Mouse (Mus musculus) hindbrain, postnatal 0 days (tissue): ENCODE data around the gene Pgghg. TPM values are rescaled to one million over a fixed set of nuclear protein-coding genes. Genes with fewer than 3 reads are reported as not detected.

ENCODE experiments used
- ATAC-seq: fragments of 200-750 bp; cut with Nextera tagmentation; 2 replicates; pipeline ENCODE4 v1.8.0; 2017; ENCODE audit warnings: mild to moderate bottlenecking, moderate TSS enrichment, moderate library complexity
- DNase-seq: peaks from one replicate; pipeline ENCODE4 v3.0.0-alpha.2; 2015; ENCODE audit warnings: low spot score
- H3K27ac ChIP-seq: fragments of 300-500 bp; sonication (generic); 2 replicates; pipeline ENCODE4 v1.5.1; 2014; ENCODE audit warnings: mild to moderate bottlenecking
- H3K27me3 ChIP-seq: fragments of 300-500 bp; sonication (generic); 2 replicates; pipeline ENCODE4 v1.6.1; 2014; ENCODE audit warnings: low read length, mixed read lengths; ENCODE audit not compliant: insufficient read depth
- H3K36me3 ChIP-seq: fragments of 300-500 bp; sonication (generic); 2 replicates; pipeline ENCODE4 v1.6.1; 2014; ENCODE audit warnings: low read length, mixed read lengths; ENCODE audit not compliant: insufficient read depth
- H3K4me1 ChIP-seq: fragments of 300-500 bp; sonication (generic); 2 replicates; pipeline ENCODE4 v1.6.1; 2014; ENCODE audit warnings: antibody characterized with exemption, low read length, mixed read lengths; ENCODE audit not compliant: insufficient read depth
- H3K4me2 ChIP-seq: fragments of 300-500 bp; sonication (generic); 2 replicates; pipeline ENCODE4 v1.6.1; 2014; ENCODE audit warnings: low read depth, mild to moderate bottlenecking, low read length, moderate library complexity, mixed read lengths
- H3K4me3 ChIP-seq: fragments of 300-500 bp; sonication (generic); 2 replicates; pipeline ENCODE4 v1.5.1; 2014; ENCODE audit warnings: low read length
- H3K9ac ChIP-seq: fragments of 300-500 bp; sonication (generic); replicated peaks from 2 replicates; pipeline ENCODE4 v1.6.1; 2014; ENCODE audit warnings: mild to moderate bottlenecking, low read length, moderate library complexity, mixed read lengths
- H3K9me3 ChIP-seq: fragments of 300-500 bp; sonication (generic); 2 replicates; pipeline ENCODE4 v1.6.1; 2016; ENCODE audit warnings: low read length, mixed read lengths
- CTCF ChIP-seq: IDR thresholded peaks from 2 replicates; pipeline ENCODE4 v1.5.1; 2016; ENCODE audit warnings: antibody characterized with exemption, control low read depth, low read depth
- WGBS: fragments of 180-500 bp; shearing (Covaris S2); extraction: QIAGEN DNeasy Blood & Tissue Kit; methylation state at CpG from one replicate; pipeline ENCODE4 v1.1.7; 2014; 5-methylcytosine and 5-hydroxymethylcytosine counted together
- polyA plus RNA-seq: library from polyadenylated mRNA; unstranded; fragments of >200 nt; fragmentation: Nextera tagmentation; extraction: Ambion mirVana; gene quantifications from 2 replicates; pipeline ENCODE4 v1.2.1, GENCODE M21; 2015
- total RNA-seq: library from RNA; depleted of rRNA; stranded (reverse); fragments of >200 nt; gene quantifications from 2 replicates; pipeline ENCODE4 v1.2.3, GENCODE M21; 2014

Pgghg gene
- total and polyA plus RNA-seq, 2 experiments from 2014 or later, result 6.7 to 16.3 TPM

DNA sequence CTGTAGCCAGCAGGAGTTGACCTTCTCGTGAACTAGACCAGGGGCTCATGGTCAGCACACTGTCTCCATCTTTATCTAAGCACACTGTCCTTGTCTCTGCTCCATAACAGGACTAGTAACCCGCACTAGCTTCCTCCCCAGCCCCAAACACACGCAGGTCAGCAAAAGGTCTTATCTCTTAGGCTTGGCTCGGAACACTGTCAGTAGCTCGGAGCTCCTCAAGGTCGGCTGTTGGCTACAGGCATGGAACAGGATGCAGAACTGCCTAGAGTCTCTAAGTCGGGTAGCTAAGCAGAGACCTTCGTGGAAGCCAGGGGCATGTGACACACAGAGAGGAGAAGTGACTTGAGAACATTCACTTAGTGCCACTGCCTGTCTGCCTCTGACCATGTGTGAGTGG, 7.0 kb downstream of the Pgghg start:
- no peak overlapping the region for H3K9ac ChIP-seq
- H3K9me3 ChIP-seq, result no peaks in the 10 kb centered on the region
- no peaks in the 10 kb centered on the region for H3K36me3 ChIP-seq
- 90% methylated on average over 8 of the region's 8 CpGs for WGBS
- TF ChIP-seq CTCF, result no peak
- no peak for DNase-seq
- ATAC-seq, result no peak
- no peak overlapping the region for H3K4me2 ChIP-seq
- no peak overlapping the region for H3K4me3 ChIP-seq
- H3K27me3 ChIP-seq, result no peaks in the 10 kb centered on the region
- peaks cover 4% of the 10 kb centered on the region; the same call in 1 of the 2 replicates for H3K4me1 ChIP-seq
- no peak overlapping the region for H3K27ac ChIP-seq

- Histone ChIP-seq H3K4me2 (no peak overlapping the region), H3K9ac (no peak overlapping the region), H3K27ac (no peak overlapping the region), H3K36me3 (no peaks in the 10 kb centered on the region), H3K27me3 (no peaks in the 10 kb centered on the region), H3K9me3 (no peaks in the 10 kb centered on the region), H3K4me1 (peaks cover 4% of the 10 kb centered on the region; the same call in 1 of the 2 replicates), H3K4me3 (no peak overlapping the region)
- TF ChIP-seq CTCF, result no peak
- ATAC-seq (no peak), DNase-seq (no peak)
- 85% methylated on average over 6 of the region's 6 CpGs for WGBS
Measured at GRCm38 (mm10) chr7:140949255-140949654, 8.1 kb downstream of the Pgghg start.

GRCm38 (mm10) chr7:140949824-140950530, 8.8 kb downstream of the Pgghg start, which contains the start of gene Ifitm5:
Gene Ifitm5, minus strand, starts transcription at chr7:140950291.
- TF ChIP-seq CTCF, result no peak
- H3K9ac ChIP-seq, result no peak within 1 kb of the TSS
- peaks cover 4% of the 10 kb centered on the region; the same call in 1 of the 2 replicates for H3K4me1 ChIP-seq
- 76% methylated on average over 16 of the region's 16 CpGs for WGBS
- no peak within 1 kb of the TSS for H3K4me3 ChIP-seq
- no peak within 1 kb of the TSS for H3K4me2 ChIP-seq
- H3K9me3 ChIP-seq, result no peaks in the 10 kb centered on the region
- no peak; the same call in 1 of the 2 replicates for ATAC-seq
- no peaks in the 10 kb centered on the region for H3K36me3 ChIP-seq
- no peaks in the 10 kb centered on the region for H3K27me3 ChIP-seq
- DNase-seq, result no peak
- H3K27ac ChIP-seq, result no peak within 1 kb of the TSS

DNA sequence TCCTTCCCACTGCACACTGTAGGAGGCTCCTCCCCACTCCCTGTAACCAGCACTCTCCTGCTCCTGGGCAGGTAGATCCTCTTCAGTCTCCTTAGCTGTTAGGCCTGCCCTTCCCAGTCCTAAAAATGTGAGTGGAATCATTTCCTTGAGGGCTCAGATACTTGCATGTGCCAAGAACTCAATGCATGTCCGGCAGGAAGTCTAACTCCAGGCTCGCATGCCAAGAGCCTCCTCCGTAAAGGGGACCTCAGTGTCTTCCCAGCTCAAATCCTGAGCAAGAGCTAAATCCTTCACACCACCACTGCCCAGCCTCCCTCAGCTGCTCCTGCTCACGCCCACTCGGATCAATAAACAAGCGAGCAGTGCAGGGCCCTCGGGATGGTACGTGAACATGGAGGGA, 9.9 kb downstream of the Pgghg start:
- 50% methylated on average over 8 of the region's 8 CpGs for WGBS
- no peak overlapping the region for H3K27ac ChIP-seq
- H3K9ac ChIP-seq, result no peak overlapping the region
- H3K4me2 ChIP-seq, result no peak overlapping the region
- no peaks in the 10 kb centered on the region for H3K36me3 ChIP-seq
- H3K27me3 ChIP-seq, result no peaks in the 10 kb centered on the region
- ATAC-seq, result no peak
- TF ChIP-seq CTCF, result no peak
- no peak for DNase-seq
- H3K9me3 ChIP-seq, result no peaks in the 10 kb centered on the region
- peaks cover 4% of the 10 kb centered on the region; the same call in 1 of the 2 replicates for H3K4me1 ChIP-seq
- H3K4me3 ChIP-seq, result no peak overlapping the region

- Histone ChIP-seq H3K36me3 (no peaks in the 10 kb centered on the region), H3K27ac (no peak overlapping the region), H3K9ac (no peak overlapping the region), H3K4me3 (no peak overlapping the region), H3K9me3 (no peaks in the 10 kb centered on the region), H3K4me2 (no peak overlapping the region), H3K27me3 (no peaks in the 10 kb centered on the region), H3K4me1 (peaks cover 4% of the 10 kb centered on the region; the same call in 1 of the 2 replicates)
- 74% methylated on average over 6 of the region's 6 CpGs for WGBS
- no peak for ATAC-seq
- DNase-seq, result no peak
- TF ChIP-seq CTCF, result no peak
Measured at GRCm38 (mm10) chr7:140951765-140952164, 10.6 kb downstream of the Pgghg start.

- Histone ChIP-seq H3K9ac (no peak overlapping the region), H3K9me3 (no peaks in the 10 kb centered on the region), H3K4me1 (peaks cover 4% of the 10 kb centered on the region; the same call in 1 of the 2 replicates), H3K36me3 (no peaks in the 10 kb centered on the region), H3K4me2 (no peak overlapping the region), H3K27me3 (no peaks in the 10 kb centered on the region), H3K27ac (no peak overlapping the region), H3K4me3 (no peak overlapping the region)
- no peak for ATAC-seq
- no peak for TF ChIP-seq CTCF
- 85% methylated on average over 7 of the region's 7 CpGs for WGBS
- DNase-seq, result no peak
Measured at GRCm38 (mm10) chr7:140952441-140952840, 11.2 kb downstream of the Pgghg start.

DNA sequence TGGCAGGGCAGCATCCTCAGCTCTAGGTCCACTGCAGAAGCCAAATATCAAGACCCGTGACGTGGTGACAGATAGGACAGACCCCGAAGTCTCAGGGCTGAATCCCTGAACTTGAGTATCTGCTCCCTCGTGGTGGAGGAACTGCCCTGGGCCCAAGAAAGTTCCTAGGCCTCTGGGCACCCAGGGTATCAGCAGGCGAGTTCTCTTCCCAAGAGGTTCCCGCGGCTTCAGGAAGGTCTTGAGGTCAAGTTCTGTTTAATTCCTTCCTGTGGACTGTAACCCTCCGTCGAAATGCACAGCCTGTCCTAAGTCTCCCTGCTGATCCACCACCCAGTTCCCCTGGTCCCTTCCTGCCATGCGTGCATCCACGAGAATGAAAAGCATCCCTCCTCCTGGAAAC, 11.9 kb downstream of the Pgghg start:
- TF ChIP-seq CTCF, result no peak
- Histone ChIP-seq H3K4me3 (no peak overlapping the region), H3K9ac (no peak overlapping the region), H3K4me2 (no peak overlapping the region), H3K4me1 (peaks cover 4% of the 10 kb centered on the region; the same call in 1 of the 2 replicates), H3K27ac (no peak overlapping the region), H3K9me3 (no peaks in the 10 kb centered on the region), H3K27me3 (no peaks in the 10 kb centered on the region), H3K36me3 (no peaks in the 10 kb centered on the region)
- DNase-seq, result no peak
- WGBS, result 85% methylated on average over 11 of the region's 11 CpGs
- no peak for ATAC-seq
